Mouse (Mus musculus): Measurements from ENCODE around the gene Tcl1b1.

DNA sequence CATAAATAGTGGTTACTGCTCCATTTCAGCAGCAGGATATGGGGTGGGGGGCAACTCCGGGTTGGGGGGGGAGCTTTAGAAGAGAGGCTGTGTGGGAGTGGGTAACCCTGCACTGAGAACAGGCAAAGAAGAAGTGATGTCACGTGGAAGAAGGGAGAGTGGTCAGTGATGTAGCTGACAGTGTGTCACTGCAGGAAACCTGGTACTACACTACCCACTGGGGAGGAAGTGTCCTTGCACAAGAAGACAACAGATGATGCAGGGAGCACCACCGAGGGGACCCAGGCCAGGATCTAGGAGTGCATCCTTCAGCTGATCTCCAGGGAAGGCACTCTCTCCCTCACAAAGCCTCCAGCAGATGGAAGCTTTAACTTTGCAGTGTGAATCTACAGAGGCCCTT, 7.2 kb downstream of the Tcl1b1 start:
- TF ChIP-seq CTCF (IDR thresholded peaks at IDR 0.05; ENCODE audit: borderline replicate concordance, extremely low read depth, insufficient read depth, insufficient read length) (no peak), POLR2A (IDR thresholded peaks at IDR 0.05; ENCODE audit: borderline replicate concordance, extremely low read depth, insufficient read depth, insufficient read length, poor library complexity, severe bottlenecking) (no peak)

All from brain, embryonic 14.5 days (tissue).